In the genomic region with DNA sequence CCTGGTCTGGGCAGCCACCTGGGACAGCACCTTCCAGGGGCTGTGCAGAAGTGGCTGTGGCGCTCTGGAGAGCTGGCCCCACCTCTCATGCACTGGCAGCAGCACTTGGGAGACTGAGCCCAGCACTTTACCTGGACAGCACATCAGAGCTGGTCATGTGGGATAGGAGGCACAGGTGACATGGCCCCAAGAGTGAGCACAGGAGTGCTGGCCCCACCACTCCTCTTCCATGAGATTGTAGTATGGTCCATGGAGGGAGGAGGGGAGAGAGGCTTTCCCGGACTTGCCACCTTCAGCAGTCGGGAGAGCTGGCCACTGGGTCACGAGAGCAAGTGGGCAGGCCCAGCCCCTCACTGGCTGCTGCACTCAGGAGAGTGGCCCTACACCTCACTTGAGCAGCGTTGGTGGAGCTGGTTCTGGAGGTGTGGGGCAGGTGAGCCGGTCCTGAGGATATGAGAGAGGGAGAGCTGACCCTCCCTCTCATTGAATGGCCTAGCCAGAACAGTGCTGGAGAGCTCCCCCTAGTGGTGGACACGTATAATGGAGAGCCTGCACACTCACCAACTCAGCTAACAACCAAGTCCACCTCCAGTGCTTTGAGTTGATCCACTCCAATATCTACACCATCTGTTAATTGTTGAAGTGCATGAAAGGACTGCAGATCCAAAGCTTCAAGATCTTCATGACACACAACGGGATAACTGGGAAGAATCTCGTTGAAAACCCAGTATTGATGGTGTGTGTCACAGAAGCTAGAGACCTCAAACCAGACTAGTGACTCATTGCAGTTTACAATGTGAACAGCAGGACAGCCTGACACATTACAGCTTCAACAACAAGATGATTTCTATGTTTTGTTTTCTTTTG, we compare ENCODE assay signal across 9 mouse cellular contexts. TPM values are rescaled to one million over a fixed set of nuclear protein-coding genes. Genes with fewer than 3 reads are reported as not detected.
DNase-seq lines count a peak whose midpoint lies in the region; ATAC-seq and TF ChIP-seq lines count a peak whose summit lies in the region.
"Had no signal": no experiment of that assay in that cellular context is flagged by ENCODE, and none has a peak within 500 bp of the region (broad histone marks: within the 10 kb centered on the region; RNA-seq: fewer than 3 reads in every experiment).

No protein-coding gene starts in this region.

- no peak for TF ChIP-seq POLR2A in bone marrow, adult 2 months (IDR thresholded peaks at IDR 0.05; ENCODE audit: borderline replicate concordance, control insufficient read depth, low read depth, low read length)

- no peaks in the 10 kb centered on the region for H3K4me1 ChIP-seq in forebrain, embryonic 10.5 days
- no peaks in the 10 kb centered on the region for H3K4me1 ChIP-seq in forebrain, embryonic 15.5 days
- H3K4me1 ChIP-seq in bone marrow, adult 2 months (ENCODE audit: control insufficient read depth, insufficient read depth, low read length) = no peaks in the 10 kb centered on the region
- H3K4me1 ChIP-seq in forebrain, postnatal 0 days (ENCODE audit: insufficient read depth) = no peaks in the 10 kb centered on the region
- H3K4me1 ChIP-seq in kidney, postnatal 0 days (replicated peaks; ENCODE audit: insufficient read depth, low read length) = no peaks in the 10 kb centered on the region

- 66% methylated on average over 9 of the region's 9 CpGs for WGBS in forebrain, embryonic 10.5 days
- 69% methylated on average over 9 of the region's 9 CpGs for WGBS in forebrain, embryonic 15.5 days
- WGBS in bone marrow, adult 2 months = 61% methylated on average over 9 of the region's 9 CpGs
- WGBS in forebrain, postnatal 0 days = 65% methylated on average over 9 of the region's 9 CpGs
- 64% methylated on average over 9 of the region's 9 CpGs for WGBS in kidney, postnatal 0 days

- no peak overlapping the region for H3K4me2 ChIP-seq in forebrain, embryonic 15.5 days (replicated peaks)
- no peak overlapping the region for H3K4me2 ChIP-seq in forebrain, postnatal 0 days (ENCODE audit: low read depth)
- no peak overlapping the region for H3K4me2 ChIP-seq in kidney, postnatal 0 days (ENCODE audit: low read length)

- no peak overlapping the region for H3K9ac ChIP-seq in forebrain, embryonic 15.5 days (replicated peaks)
- H3K9ac ChIP-seq in forebrain, postnatal 0 days = no peak overlapping the region
- no peak overlapping the region for H3K9ac ChIP-seq in kidney, postnatal 0 days (ENCODE audit: low read depth, low read length)

- no peak overlapping the region for H3K27ac ChIP-seq in forebrain, embryonic 10.5 days
- H3K27ac ChIP-seq in forebrain, embryonic 15.5 days (replicated peaks) = no peak overlapping the region
- H3K27ac ChIP-seq in bone marrow, adult 2 months (ENCODE audit: control insufficient read depth, insufficient read depth, low read depth, low read length, poor library complexity) = no peak overlapping the region
- no peak overlapping the region for H3K27ac ChIP-seq in forebrain, postnatal 0 days (ENCODE audit: low read depth, low read length)
- H3K27ac ChIP-seq in kidney, postnatal 0 days = no peak overlapping the region

- peaks cover 3% of the 10 kb centered on the region; the same call in 1 of the 2 replicates for H3K9me3 ChIP-seq in forebrain, embryonic 10.5 days
- no peaks in the 10 kb centered on the region for H3K9me3 ChIP-seq in forebrain, embryonic 15.5 days
- H3K9me3 ChIP-seq in forebrain, postnatal 0 days (ENCODE audit: low read length) = no peaks in the 10 kb centered on the region
- no peaks in the 10 kb centered on the region for H3K9me3 ChIP-seq in kidney, postnatal 0 days (replicated peaks; ENCODE audit: low read length)

- no peak overlapping the region for H3K4me3 ChIP-seq in forebrain, embryonic 10.5 days
- no peak overlapping the region for H3K4me3 ChIP-seq in forebrain, embryonic 15.5 days
- no peak overlapping the region for H3K4me3 ChIP-seq in bone marrow, adult 2 months (replicated peaks; ENCODE audit: control insufficient read depth, low read depth, low read length)
- no peak overlapping the region for H3K4me3 ChIP-seq in forebrain, postnatal 0 days (ENCODE audit: low read depth, low read length)
- H3K4me3 ChIP-seq in kidney, postnatal 0 days (replicated peaks; ENCODE audit: low read depth, low read length) = no peak overlapping the region

- peak; percentile 36 for DNase-seq in forebrain, embryonic 10.5 days (ENCODE audit: extremely low spot score, low spot score)
- DNase-seq in B cell, adult 2 months = peak; percentile 76 to 79
- no peak for DNase-seq in forebrain, postnatal 0 days
- DNase-seq in kidney, postnatal 0 days (ENCODE audit: low spot score) = no peak
- DNase-seq in lung, postnatal 36 days = peak; percentile 54
- peak; percentile 48 to 52 for DNase-seq in spleen, postnatal 36 days (ENCODE audit: low spot score in 2 of 2)

- ATAC-seq in forebrain, embryonic 15.5 days (replicated peaks) = no peak
- ATAC-seq in forebrain, postnatal 0 days = no peak
- ATAC-seq in kidney, postnatal 0 days (replicated peaks; ENCODE audit: low FRiP score, low read depth) = peak; percentile 59

- peak; percentile 90 for TF ChIP-seq CTCF in bone marrow, adult 2 months (IDR thresholded peaks at IDR 0.05; ENCODE audit: control insufficient read depth, insufficient read depth, low read length)
- TF ChIP-seq CTCF in forebrain, postnatal 0 days (IDR thresholded peaks at IDR 0.05; ENCODE audit: low read depth) = peak; percentile 65
- peak; percentile 68 for TF ChIP-seq CTCF in kidney, postnatal 0 days (IDR thresholded peaks at IDR 0.05; ENCODE audit: low read depth)

- H3K27me3 ChIP-seq in forebrain, embryonic 10.5 days (ENCODE audit: poor library complexity, severe bottlenecking) = no peaks in the 10 kb centered on the region
- no peaks in the 10 kb centered on the region for H3K27me3 ChIP-seq in forebrain, embryonic 15.5 days
- no peaks in the 10 kb centered on the region for H3K27me3 ChIP-seq in forebrain, postnatal 0 days (ENCODE audit: insufficient read depth, low read length)
- H3K27me3 ChIP-seq in kidney, postnatal 0 days (ENCODE audit: insufficient read depth, low read length) = no peaks in the 10 kb centered on the region

- no peaks in the 10 kb centered on the region for H3K36me3 ChIP-seq in forebrain, embryonic 10.5 days (replicated peaks)
- H3K36me3 ChIP-seq in forebrain, embryonic 15.5 days = no peaks in the 10 kb centered on the region
- no peaks in the 10 kb centered on the region for H3K36me3 ChIP-seq in forebrain, postnatal 0 days (ENCODE audit: insufficient read depth)
- no peaks in the 10 kb centered on the region for H3K36me3 ChIP-seq in kidney, postnatal 0 days (ENCODE audit: insufficient read depth, low read length)

RNA-seq across cellular contexts. Expression of a gene that starts 16.3 kb away (rescaled TPM):
- not detected in 2 replicates for polyA plus RNA-seq in forebrain, embryonic 10.5 days (2016; fragmentation: Nextera tagmentation; extraction: Ambion mirVana)
- 0.11 and 0.15 TPM in 2 replicates for polyA plus RNA-seq in forebrain, embryonic 15.5 days (2015; fragmentation: Nextera tagmentation; extraction: Ambion mirVana)
- polyA plus RNA-seq in bone marrow, adult 2 months (2011; ENCODE audit: insufficient read depth, insufficient read length, low replicate concordance, missing spikeins) = 14.8 and 30.1 TPM in 2 replicates
- total RNA-seq in forebrain, postnatal 0 days (2014; rRNA removed) = 0.08 TPM in 1 of 2 replicates, not detected in the other
- not detected in 2 replicates for polyA plus RNA-seq in forebrain, postnatal 0 days (2015; fragmentation: Nextera tagmentation; extraction: Ambion mirVana)
- polyA plus RNA-seq in kidney, postnatal 0 days (2015; fragmentation: Nextera tagmentation; extraction: Ambion mirVana) = 0.05 and 0.24 TPM in 2 replicates
- total RNA-seq: left cerebral cortex, postnatal 25 days had no signal

RNA-seq across cellular contexts. Expression of a gene that starts 55.9 kb away (rescaled TPM):
- 9.7 and 11.4 TPM in 2 replicates for polyA plus RNA-seq in forebrain, embryonic 10.5 days (2016; fragmentation: Nextera tagmentation; extraction: Ambion mirVana)
- polyA plus RNA-seq in forebrain, embryonic 15.5 days (2015; fragmentation: Nextera tagmentation; extraction: Ambion mirVana) = 11.5 and 12.7 TPM in 2 replicates
- polyA plus RNA-seq in bone marrow, adult 2 months (2011; ENCODE audit: insufficient read depth, insufficient read length, low replicate concordance, missing spikeins) = 15.2 and 34.7 TPM in 2 replicates
- 39.4 and 41.6 TPM in 2 replicates for total RNA-seq in forebrain, postnatal 0 days (2014; rRNA removed)
- polyA plus RNA-seq in forebrain, postnatal 0 days (2015; fragmentation: Nextera tagmentation; extraction: Ambion mirVana) = 4.5 and 6.8 TPM in 2 replicates
- 9.6 and 10.6 TPM in 2 replicates for polyA plus RNA-seq in kidney, postnatal 0 days (2015; fragmentation: Nextera tagmentation; extraction: Ambion mirVana)

RNA-seq across cellular contexts. Expression of a gene that starts 57.5 kb away (rescaled TPM):
- 23.2 and 26.4 TPM in 2 replicates for polyA plus RNA-seq in forebrain, embryonic 10.5 days (2016; fragmentation: Nextera tagmentation; extraction: Ambion mirVana)
- 63.2 and 66.5 TPM in 2 replicates for polyA plus RNA-seq in forebrain, embryonic 15.5 days (2015; fragmentation: Nextera tagmentation; extraction: Ambion mirVana)
- 7.3 and 24.6 TPM in 2 replicates for polyA plus RNA-seq in bone marrow, adult 2 months (2011; ENCODE audit: insufficient read depth, insufficient read length, low replicate concordance, missing spikeins)
- 31.5 and 39.5 TPM in 2 replicates for total RNA-seq in forebrain, postnatal 0 days (2014; rRNA removed)
- 21.5 and 36.9 TPM in 2 replicates for polyA plus RNA-seq in forebrain, postnatal 0 days (2015; fragmentation: Nextera tagmentation; extraction: Ambion mirVana)
- polyA plus RNA-seq in kidney, postnatal 0 days (2015; fragmentation: Nextera tagmentation; extraction: Ambion mirVana) = 26.5 and 27.2 TPM in 2 replicates

Comparison
In these comparisons a context has a peak if more than half of its experiments do, and no peak if none do; other contexts are left out.
1. DNase-seq: peak in forebrain, embryonic 10.5 days (single experiment), B cell, adult 2 months (2 of 2), lung, postnatal 36 days (single experiment) and spleen, postnatal 36 days (2 of 2); none in forebrain, postnatal 0 days (single experiment) and kidney, postnatal 0 days (single experiment).
2. RNA of a gene that starts 16.3 kb away (polyA plus RNA-seq): 14.8 to 30.1 TPM in bone marrow, adult 2 months; 0.11 to 0.15 TPM in forebrain, embryonic 15.5 days, 0.05 to 0.24 TPM in kidney, postnatal 0 days, not detected in forebrain, postnatal 0 days and not detected in forebrain, embryonic 10.5 days; every median in the first group is over 10 times any median in the second.
3. Peak in every context shown above with its lines, with median percentiles within 50 percentile points of each other: CTCF ChIP-seq.